Mouse (Mus musculus) heart, adult 18-20 months (tissue): Measurements from ENCODE around the gene Ube2v1. TPM values are rescaled to one million over a fixed set of nuclear protein-coding genes. Genes with fewer than 3 reads are reported as not detected.
"Not testable (repeated sequence)": the region's sequence is repeated elsewhere in the genome, so short reads cannot be mapped to it uniquely, and the experiment has no call there.

Experiments used
- DNase-seq, 2 experiments: peaks; one replicate each; pipeline ENCODE4 v3.0.0; 2021 to 2022; ENCODE audit warnings: mixed read lengths in 1 of 2
- total RNA-seq, 2 experiments: library from RNA; stranded (reverse); gene quantifications; 2 replicates each; pipeline ENCODE4 v1.2.3; 2021

The Ube2v1 gene
- total RNA-seq, 2 experiments from 2014 or later, result 119 to 126 TPM

GRCm38 (mm10) chr2:167624368-167625075 is 7.4 kb downstream of the Ube2v1 start:
- no peak for DNase-seq

GRCm38 (mm10) chr2:167622965-167623364 is 8.9 kb downstream of the Ube2v1 start:
- no peak for DNase-seq

GRCm38 (mm10) chr2:167622352-167622751 is 9.5 kb downstream of the Ube2v1 start:
- DNase-seq, result no peak

GRCm38 (mm10) chr2:167621255-167622087 is 10.4 kb downstream of the Ube2v1 start:
- no peak for DNase-seq

- no peak for DNase-seq
Observed at GRCm38 (mm10) chr2:167617472-167617871, 14.4 kb downstream of the Ube2v1 start.

- DNase-seq, result no peak
Observed at GRCm38 (mm10) chr2:167617034-167617433, 14.9 kb downstream of the Ube2v1 start.

GRCm38 (mm10) chr2:167613335-167613734 is 18.6 kb downstream of the Ube2v1 start:
- DNase-seq, result not testable (repeated sequence)

- DNase-seq, result no peak
Observed at GRCm38 (mm10) chr2:167612122-167612521, 19.8 kb downstream of the Ube2v1 start.

- no peak for DNase-seq
Observed at GRCm38 (mm10) chr2:167611287-167611686, 20.6 kb downstream of the Ube2v1 start.

GRCm38 (mm10) chr2:167606745-167607123 is 25.2 kb downstream of the Ube2v1 start:
- DNase-seq, result no peak

GRCm38 (mm10) chr2:167605817-167606744 is 25.8 kb downstream of the Ube2v1 start:
- DNase-seq, result no peak

GRCm38 (mm10) chr2:167605178-167605794 is 26.6 kb downstream of the Ube2v1 start:
- peak; percentile 90 to 97 for DNase-seq

GRCm38 (mm10) chr2:167602978-167603377 is 28.9 kb downstream of the Ube2v1 start:
- no peak for DNase-seq

GRCm38 (mm10) chr2:167602364-167602763 is 29.5 kb downstream of the Ube2v1 start:
- no peak for DNase-seq

- DNase-seq, result no peak
Observed at GRCm38 (mm10) chr2:167600481-167600995, 31.4 kb downstream of the Ube2v1 start.

GRCm38 (mm10) chr2:167599917-167600316 is 32.0 kb downstream of the Ube2v1 start:
- DNase-seq, result no peak

- DNase-seq, result no peak
Observed at GRCm38 (mm10) chr2:167599195-167599594, 32.7 kb downstream of the Ube2v1 start.

GRCm38 (mm10) chr2:167597492-167598186 is 34.3 kb downstream of the Ube2v1 start:
- DNase-seq, result peak; percentile 51 to 66

GRCm38 (mm10) chr2:167596726-167597491 is 35.0 kb downstream of the Ube2v1 start:
- DNase-seq, result peak; percentile 19 to 49

- DNase-seq, result no peak
Observed at GRCm38 (mm10) chr2:167596262-167596661, 35.6 kb downstream of the Ube2v1 start.
